Mouse (Mus musculus): ENCODE data around the gene Gnb1. TPM values are rescaled to one million over a fixed set of nuclear protein-coding genes. Genes with fewer than 3 reads are reported as not detected.

Gene Gnb1
- polyA plus RNA-seq, 1 experiment = 512 TPM

DNA sequence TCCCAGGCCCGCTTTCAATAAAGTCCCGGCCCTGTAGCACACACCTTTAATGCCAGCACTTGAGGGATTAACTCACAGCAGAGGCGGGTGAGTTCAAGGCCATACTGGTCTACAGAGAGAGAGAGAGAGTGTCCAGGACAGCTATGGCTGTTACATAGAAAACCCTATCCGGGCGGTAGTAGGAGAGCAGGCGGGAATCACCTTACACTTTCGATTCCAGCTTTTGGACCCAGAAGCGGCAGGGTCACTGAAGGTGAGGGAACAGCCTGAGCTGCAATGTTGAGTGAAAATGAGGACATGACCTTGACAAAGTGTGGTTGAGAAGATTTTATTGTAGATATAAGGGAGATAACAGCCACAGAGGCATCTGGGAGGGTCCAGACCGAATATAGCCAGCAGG is 82.7 kb downstream of the Gnb1 start:
- 95% methylated on average over 9 of the region's 9 CpGs for WGBS
- DNase-seq = no peak
- Histone ChIP-seq H3K27ac (ENCODE audit: insufficient read depth, low read length) (no peak overlapping the region), H3K4me1 (ENCODE audit: control insufficient read depth, insufficient read depth, low read length) (peaks cover 5% of the 10 kb centered on the region), H3K4me3 (replicated peaks; ENCODE audit: insufficient read depth, low read depth, low read length) (no peak overlapping the region), H3K27me3 (ENCODE audit: control insufficient read depth, insufficient read depth, low read length) (no peaks in the 10 kb centered on the region)
- TF ChIP-seq POLR2A (IDR thresholded peaks at IDR 0.05; ENCODE audit: borderline replicate concordance, insufficient read depth, low read length) (no peak), CTCF (IDR thresholded peaks at IDR 0.05; ENCODE audit: borderline replicate concordance, insufficient read depth, low read depth, low read length) (no peak)

DNA sequence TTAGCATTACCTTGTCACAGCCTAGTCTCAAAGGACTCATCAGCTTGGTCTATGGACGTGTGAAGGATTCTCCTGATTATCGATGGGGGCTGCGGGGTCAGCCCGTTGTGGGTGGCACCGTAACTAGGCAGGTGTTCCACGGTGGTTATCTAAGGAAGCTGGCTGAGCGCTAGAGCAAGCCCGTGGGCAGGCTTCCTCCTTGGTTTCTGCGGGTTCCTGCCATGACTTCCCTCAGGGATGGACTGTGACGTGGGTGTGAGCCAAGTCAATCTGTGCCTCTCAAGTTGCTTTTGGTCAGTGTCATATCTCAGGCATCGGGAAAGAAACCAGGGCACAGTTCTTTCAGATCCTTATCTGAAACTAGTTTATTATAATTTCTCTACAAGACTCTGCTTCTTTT is 83.8 kb downstream of the Gnb1 start:
- WGBS = 31% methylated on average over 11 of the region's 11 CpGs

DNA sequence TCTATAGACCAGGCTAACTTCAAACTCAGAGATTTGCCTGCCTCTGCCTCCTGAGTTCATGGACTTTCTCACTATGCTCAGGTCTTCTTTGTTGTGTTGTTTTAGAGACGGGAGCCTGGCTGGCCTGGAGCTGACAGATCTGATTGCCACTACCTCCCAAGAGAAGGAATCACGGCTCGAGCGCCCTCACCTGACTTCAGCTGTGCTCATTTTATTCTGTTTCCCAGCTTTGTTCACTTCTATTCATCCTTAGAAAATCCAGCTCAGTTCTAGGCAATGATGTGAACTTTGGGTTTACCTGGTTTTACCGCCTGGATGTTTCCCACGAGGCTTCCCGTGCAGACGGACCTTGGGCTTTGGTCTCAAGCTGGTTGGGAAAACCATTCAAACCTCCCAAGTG is 84.4 kb downstream of the Gnb1 start:
- H3K27me3 ChIP-seq (ENCODE audit: control insufficient read depth, insufficient read depth, low read length) = no peaks in the 10 kb centered on the region
- DNase-seq = no peak
- H3K4me1 ChIP-seq (ENCODE audit: control insufficient read depth, insufficient read depth, low read length) = peaks cover 5% of the 10 kb centered on the region
- no peak overlapping the region for H3K27ac ChIP-seq (ENCODE audit: insufficient read depth, low read length)
- 84% methylated on average over 8 of the region's 8 CpGs for WGBS
- TF ChIP-seq CTCF (IDR thresholded peaks at IDR 0.05; ENCODE audit: borderline replicate concordance, insufficient read depth, low read depth, low read length) (no peak), POLR2A (IDR thresholded peaks at IDR 0.05; ENCODE audit: borderline replicate concordance, insufficient read depth, low read length) (no peak)
- H3K4me3 ChIP-seq (replicated peaks; ENCODE audit: insufficient read depth, low read depth, low read length) = no peak overlapping the region

More for the DNA sequence above, 83.8 kb downstream of the Gnb1 start:
- peak in 1 of 2 experiments; percentile 53 for DNase-seq
- no peak overlapping the region for H3K4me3 ChIP-seq (replicated peaks; ENCODE audit: insufficient read depth, low read depth, low read length)
- TF ChIP-seq CTCF (IDR thresholded peaks at IDR 0.05; ENCODE audit: borderline replicate concordance, insufficient read depth, low read depth, low read length) (no peak), POLR2A (IDR thresholded peaks at IDR 0.05; ENCODE audit: borderline replicate concordance, insufficient read depth, low read length) (no peak)
- no peaks in the 10 kb centered on the region for H3K27me3 ChIP-seq (ENCODE audit: control insufficient read depth, insufficient read depth, low read length)
- H3K27ac ChIP-seq (ENCODE audit: insufficient read depth, low read length) = no peak overlapping the region
- H3K4me1 ChIP-seq (ENCODE audit: control insufficient read depth, insufficient read depth, low read length) = peaks cover 5% of the 10 kb centered on the region

DNA sequence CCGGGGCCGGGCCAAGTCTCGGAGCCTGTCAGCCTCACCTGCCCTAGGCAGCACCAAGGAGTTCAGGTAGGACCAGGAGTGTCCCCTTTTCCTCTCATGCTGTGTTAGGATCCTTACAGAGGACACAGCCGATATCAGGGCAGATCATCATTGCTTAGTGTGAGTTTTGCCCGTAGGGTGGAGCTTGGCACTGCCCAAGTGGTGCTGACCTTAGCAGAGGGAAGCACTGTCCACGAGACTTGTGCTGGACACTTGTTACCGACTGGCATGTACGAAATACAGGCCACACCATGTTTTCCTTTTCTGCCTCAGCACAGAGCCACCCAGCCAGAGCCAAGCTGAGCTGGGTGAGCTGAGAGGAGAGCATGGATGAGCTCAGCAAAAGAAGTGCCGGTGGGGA is 86.0 kb downstream of the Gnb1 start:
- no peak for DNase-seq
- TF ChIP-seq CTCF (IDR thresholded peaks at IDR 0.05; ENCODE audit: borderline replicate concordance, insufficient read depth, low read depth, low read length) (no peak), POLR2A (IDR thresholded peaks at IDR 0.05; ENCODE audit: borderline replicate concordance, insufficient read depth, low read length) (no peak)
- peaks cover 5% of the 10 kb centered on the region for H3K4me1 ChIP-seq (ENCODE audit: control insufficient read depth, insufficient read depth, low read length)
- no peak overlapping the region for H3K4me3 ChIP-seq (replicated peaks; ENCODE audit: insufficient read depth, low read depth, low read length)
- no peaks in the 10 kb centered on the region for H3K27me3 ChIP-seq (ENCODE audit: control insufficient read depth, insufficient read depth, low read length)
- H3K27ac ChIP-seq (ENCODE audit: insufficient read depth, low read length) = no peak overlapping the region
- WGBS = 86% methylated on average over 9 of the region's 9 CpGs

DNA sequence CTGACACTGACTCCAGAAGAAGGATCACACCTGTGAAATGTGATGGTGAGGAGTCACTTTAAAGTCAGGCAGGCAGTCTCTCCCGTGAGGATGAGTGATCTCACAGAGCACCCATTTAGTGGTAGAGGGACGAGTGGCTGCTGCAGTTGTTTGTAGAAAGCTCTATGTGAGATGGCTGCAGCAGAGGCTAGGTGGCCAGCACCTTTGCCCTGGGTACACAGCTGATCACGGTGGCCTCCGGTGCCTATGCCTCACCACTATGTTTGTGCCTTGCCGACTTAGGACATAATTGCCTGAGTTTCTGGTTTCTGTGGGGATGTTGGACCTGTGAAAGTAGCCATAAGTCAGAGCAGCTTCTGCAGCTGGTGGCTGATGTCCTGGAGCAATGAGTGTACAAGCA is 86.6 kb downstream of the Gnb1 start:
- peaks cover 5% of the 10 kb centered on the region for H3K4me1 ChIP-seq (ENCODE audit: control insufficient read depth, insufficient read depth, low read length)
- H3K27me3 ChIP-seq (ENCODE audit: control insufficient read depth, insufficient read depth, low read length) = no peaks in the 10 kb centered on the region
- H3K27ac ChIP-seq (ENCODE audit: insufficient read depth, low read length) = no peak overlapping the region
- TF ChIP-seq CTCF (IDR thresholded peaks at IDR 0.05; ENCODE audit: borderline replicate concordance, insufficient read depth, low read depth, low read length) = no peak
- TF ChIP-seq POLR2A (IDR thresholded peaks at IDR 0.05; ENCODE audit: borderline replicate concordance, insufficient read depth, low read length) = no peak
- H3K4me3 ChIP-seq (replicated peaks; ENCODE audit: insufficient read depth, low read depth, low read length) = no peak overlapping the region
- WGBS = 93% methylated on average over 5 of the region's 5 CpGs
- DNase-seq = no peak

DNA sequence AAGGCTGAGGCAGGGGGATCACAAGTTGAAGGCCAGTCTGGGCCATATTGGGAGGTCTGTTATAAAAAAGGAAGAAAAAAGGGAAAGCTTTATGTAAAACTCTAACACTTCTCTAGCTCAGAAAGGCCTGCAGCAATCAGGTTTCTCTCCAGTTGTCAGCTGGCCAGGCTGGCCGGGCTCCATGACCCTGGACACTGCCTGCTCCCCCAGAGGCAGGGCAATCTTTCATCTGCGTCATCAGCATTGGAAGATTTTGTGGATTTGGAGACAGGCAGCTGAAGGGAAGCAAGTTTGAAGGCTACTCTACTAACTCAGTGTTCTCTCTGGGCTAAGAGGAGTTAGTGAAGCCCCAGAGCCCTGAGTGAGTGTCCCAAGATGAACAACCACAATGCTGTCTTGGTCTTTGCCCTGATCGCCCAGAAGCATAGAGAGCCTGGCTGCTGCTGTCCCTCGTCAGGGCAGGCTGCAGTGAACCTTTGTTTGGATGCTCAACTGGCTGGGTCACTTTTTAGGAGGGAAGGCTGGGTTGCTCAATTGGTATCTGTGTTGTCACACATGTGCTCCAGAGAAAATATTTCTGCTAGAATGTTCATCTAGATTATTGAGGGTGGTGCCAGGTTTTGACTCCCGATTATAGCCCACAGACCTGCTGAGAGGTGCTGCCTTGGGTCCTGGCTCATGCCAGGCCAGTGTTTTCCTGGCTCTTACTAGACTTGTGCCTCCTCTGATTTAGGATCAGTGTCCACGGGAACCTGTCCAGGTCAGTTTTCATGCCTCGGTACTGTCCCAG is 87.4 kb downstream of the Gnb1 start:
- Histone ChIP-seq H3K27me3 (ENCODE audit: control insufficient read depth, insufficient read depth, low read length) (no peaks in the 10 kb centered on the region), H3K27ac (ENCODE audit: insufficient read depth, low read length) (no peak overlapping the region), H3K4me3 (replicated peaks; ENCODE audit: insufficient read depth, low read depth, low read length) (no peak overlapping the region), H3K4me1 (ENCODE audit: control insufficient read depth, insufficient read depth, low read length) (peaks cover 5% of the 10 kb centered on the region)
- 69% methylated on average over 7 of the region's 7 CpGs for WGBS
- no peak for TF ChIP-seq POLR2A (IDR thresholded peaks at IDR 0.05; ENCODE audit: borderline replicate concordance, insufficient read depth, low read length)
- TF ChIP-seq CTCF (IDR thresholded peaks at IDR 0.05; ENCODE audit: borderline replicate concordance, insufficient read depth, low read depth, low read length) = no peak
- DNase-seq = peak in 1 of 2 experiments; percentile 31

DNA sequence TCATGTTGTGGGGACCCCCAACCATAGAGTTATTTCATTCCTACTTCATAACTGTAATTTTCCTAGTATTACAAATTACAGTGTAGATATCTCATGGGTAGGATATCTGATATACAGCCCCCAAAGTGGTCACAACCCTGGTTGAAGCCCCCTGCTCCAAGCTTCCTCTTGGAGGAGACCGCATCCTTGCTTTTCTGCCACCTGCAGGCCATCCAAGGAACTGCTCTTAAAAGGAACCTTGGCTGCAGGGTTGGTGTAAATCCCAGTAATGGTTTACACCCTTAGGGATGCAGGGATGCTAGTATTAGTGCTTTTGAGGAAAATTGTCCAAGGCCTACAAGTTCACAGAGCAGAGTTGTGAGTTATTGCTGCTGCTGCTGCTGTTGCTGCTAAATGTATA is 89.3 kb downstream of the Gnb1 start:
- TF ChIP-seq POLR2A (IDR thresholded peaks at IDR 0.05; ENCODE audit: borderline replicate concordance, insufficient read depth, low read length) = no peak
- peak; percentile 71 for TF ChIP-seq CTCF (IDR thresholded peaks at IDR 0.05; ENCODE audit: borderline replicate concordance, insufficient read depth, low read depth, low read length)
- DNase-seq = peak; percentile 39 to 64
- Histone ChIP-seq H3K4me1 (ENCODE audit: control insufficient read depth, insufficient read depth, low read length) (no peaks in the 10 kb centered on the region), H3K4me3 (replicated peaks; ENCODE audit: insufficient read depth, low read depth, low read length) (no peak overlapping the region), H3K27me3 (ENCODE audit: control insufficient read depth, insufficient read depth, low read length) (no peaks in the 10 kb centered on the region), H3K27ac (ENCODE audit: insufficient read depth, low read length) (no peak overlapping the region)
- WGBS = 17% methylated on average over 1 of the region's 1 CpGs

DNA sequence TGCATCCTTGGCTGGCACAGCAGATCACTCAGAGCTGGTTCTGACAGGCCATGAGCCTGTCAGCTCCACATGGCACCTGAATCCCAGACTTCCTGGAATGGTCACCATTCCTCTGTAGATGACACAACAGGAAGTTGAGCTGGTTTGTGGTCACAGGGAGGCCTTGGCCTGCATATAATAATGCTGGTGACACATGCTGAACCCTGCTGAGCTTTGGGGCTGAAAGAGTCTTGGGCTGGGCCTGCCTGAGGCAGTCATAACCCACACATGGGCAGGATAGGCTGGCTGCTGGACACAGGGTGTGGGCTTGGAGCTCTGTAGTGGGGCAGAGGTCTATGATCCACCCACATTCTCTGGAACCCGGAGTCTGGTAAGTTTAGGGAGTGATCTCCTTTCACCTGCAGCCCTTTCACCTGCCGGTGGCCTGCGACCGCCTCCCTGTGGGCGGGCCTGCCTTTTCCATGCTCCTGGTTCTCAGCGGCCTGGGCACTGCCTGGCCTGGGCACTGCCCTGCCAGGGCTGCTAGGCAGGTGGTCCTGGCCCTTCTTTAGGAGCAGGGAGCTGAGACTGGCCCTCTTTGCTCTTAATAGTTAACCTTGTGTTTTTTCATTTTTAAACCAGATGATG is 91.2 kb downstream of the Gnb1 start:
- no peak overlapping the region for H3K4me3 ChIP-seq (replicated peaks; ENCODE audit: insufficient read depth, low read depth, low read length)
- 90% methylated on average over 6 of the region's 6 CpGs for WGBS
- no peaks in the 10 kb centered on the region for H3K27me3 ChIP-seq (ENCODE audit: control insufficient read depth, insufficient read depth, low read length)
- H3K27ac ChIP-seq (ENCODE audit: insufficient read depth, low read length) = no peak overlapping the region
- DNase-seq = no peak
- TF ChIP-seq POLR2A (IDR thresholded peaks at IDR 0.05; ENCODE audit: borderline replicate concordance, insufficient read depth, low read length) (no peak), CTCF (IDR thresholded peaks at IDR 0.05; ENCODE audit: borderline replicate concordance, insufficient read depth, low read depth, low read length) (no peak)
- H3K4me1 ChIP-seq (ENCODE audit: control insufficient read depth, insufficient read depth, low read length) = no peaks in the 10 kb centered on the region

All from cerebellum, adult 2 months (tissue).